Mouse (Mus musculus): ENCODE measurements at regions not wholly inside any gene's neighbourhood (a gene's known extent, or its start where the extent isn't known, plus 50 kb on each side); places are given as distances from the start of the nearest gene placed in this dataset.

DNA sequence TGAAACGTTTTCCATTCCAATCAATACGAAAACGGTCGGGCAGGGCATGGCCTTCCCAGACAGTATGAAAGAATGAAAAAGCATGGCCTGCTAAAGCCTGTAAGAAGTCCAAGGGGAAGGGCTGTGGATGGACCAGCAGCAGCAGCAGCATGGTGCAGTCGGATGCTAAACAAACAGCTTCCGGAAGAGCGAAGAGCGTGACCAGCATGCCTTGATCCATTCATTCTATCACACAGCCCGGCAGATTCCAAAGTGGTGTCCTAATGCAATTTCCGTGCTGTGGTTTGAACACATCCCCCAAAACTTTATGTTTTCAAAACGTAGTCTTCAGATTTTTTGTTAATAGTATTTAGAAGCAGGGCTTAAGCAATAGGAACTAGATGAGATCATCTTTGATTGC lies 80.2 kb upstream of the Plekha5 start:
- TF ChIP-seq CTCF (IDR thresholded peaks at IDR 0.05; ENCODE audit: low read depth, low read length) (no peak), POLR2A (IDR thresholded peaks at IDR 0.05; ENCODE audit: extremely low read depth, insufficient read depth, low read length) (no peak)
